Mouse (Mus musculus) hindlimb bud, embryonic 11.5 days (tissue): ENCODE measurements around the gene Osbpl6.

Source experiments
- DNase-seq: peaks from one replicate; pipeline ENCODE4 v3.0.0-alpha.2; 2012; ENCODE audit warnings: low read depth, low spot score; ENCODE audit errors: extremely low spot score

Osbpl6 gene

GRCm38 (mm10) chr2:76418142-76418518 is 11.8 kb downstream of the Osbpl6 start:
- no peak for DNase-seq

- no peak for DNase-seq
Observed at GRCm38 (mm10) chr2:76421411-76421924, 15.2 kb downstream of the Osbpl6 start.

GRCm38 (mm10) chr2:76426816-76427215 is 20.5 kb downstream of the Osbpl6 start:
- no peak for DNase-seq

DNA sequence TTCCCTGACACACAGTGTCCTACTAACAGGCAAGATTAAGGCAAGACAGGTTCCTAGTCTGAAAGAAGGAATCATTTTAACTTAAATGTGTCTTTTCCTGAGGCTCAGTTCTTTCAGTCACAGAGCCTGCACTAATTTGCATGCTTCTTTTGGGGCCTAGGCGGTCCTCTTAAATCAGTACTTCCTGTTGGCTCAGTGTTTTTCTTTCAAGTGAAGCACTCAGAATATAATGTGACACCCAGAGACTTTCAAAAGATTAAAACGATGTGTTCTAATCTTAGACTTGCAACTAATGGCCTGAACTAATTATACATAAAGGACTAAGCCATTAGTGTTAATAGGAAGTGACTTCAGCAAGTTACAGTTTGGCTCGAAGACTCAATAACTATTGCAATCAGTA is 23.0 kb downstream of the Osbpl6 start:
- no peak for DNase-seq

DNA sequence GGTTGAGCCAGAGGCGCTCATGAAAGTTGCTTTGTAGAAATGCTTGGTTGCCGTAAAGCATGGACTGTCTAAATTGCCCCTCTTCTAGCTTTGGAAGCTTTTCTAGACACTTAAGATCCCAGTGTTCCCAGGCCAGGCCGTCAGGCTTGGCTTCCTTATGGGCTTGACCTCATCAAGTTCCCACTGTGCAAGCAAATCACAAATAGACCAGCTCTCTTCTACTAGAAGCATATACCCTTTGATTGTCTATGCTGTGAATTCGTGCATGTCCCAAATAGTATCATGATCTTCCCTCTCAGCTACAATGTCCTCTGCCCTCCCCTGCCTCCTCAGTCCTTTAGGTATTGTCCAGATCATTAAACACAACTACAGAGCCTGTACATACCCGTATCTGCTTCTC is 23.5 kb downstream of the Osbpl6 start:
- DNase-seq, result no peak

DNA sequence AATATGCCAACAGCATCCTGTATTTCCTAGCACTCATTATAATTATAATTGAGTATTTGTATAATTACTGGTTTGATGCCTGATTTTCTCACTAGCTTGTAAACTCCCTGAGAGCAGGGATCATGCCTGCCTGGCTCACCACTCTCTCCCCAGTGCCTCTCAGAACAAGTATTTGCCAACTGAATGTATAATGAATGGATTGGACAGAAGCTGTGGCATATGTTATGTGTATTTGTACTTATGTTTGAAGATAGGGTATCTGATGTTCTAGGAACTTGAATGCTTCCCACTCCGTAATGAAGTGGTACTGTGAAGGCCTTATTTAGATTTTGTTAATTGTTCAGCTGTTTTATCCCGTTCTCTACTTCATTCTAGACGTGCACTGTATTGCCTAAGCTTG is 24.2 kb downstream of the Osbpl6 start:
- DNase-seq, result no peak

GRCm38 (mm10) chr2:76434224-76434623 is 27.9 kb downstream of the Osbpl6 start:
- no peak for DNase-seq

GRCm38 (mm10) chr2:76435667-76436239 is 29.4 kb downstream of the Osbpl6 start:
- no peak for DNase-seq

GRCm38 (mm10) chr2:76437372-76437771 is 31.1 kb downstream of the Osbpl6 start:
- DNase-seq, result no peak

GRCm38 (mm10) chr2:76439540-76439939 is 33.2 kb downstream of the Osbpl6 start:
- DNase-seq, result no peak

DNA sequence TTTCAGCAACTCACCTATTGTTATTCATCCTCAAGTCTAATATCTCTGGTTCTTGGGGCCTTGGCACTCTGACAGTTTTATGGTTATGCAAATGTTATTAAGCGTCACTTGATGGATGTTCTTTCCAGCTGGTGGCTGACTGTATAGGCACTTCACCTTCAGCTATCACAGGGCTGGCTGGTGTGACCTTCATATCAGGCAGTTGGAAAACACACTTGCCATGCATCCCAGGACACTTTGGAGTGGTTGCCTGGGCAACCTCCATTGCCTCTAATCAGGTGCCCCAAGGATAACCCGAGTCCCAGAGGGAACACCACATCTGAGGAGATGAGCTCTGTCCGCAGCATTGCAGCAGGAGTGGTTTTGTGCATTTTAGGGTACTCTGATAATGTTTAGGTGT is 35.8 kb downstream of the Osbpl6 start:
- no peak for DNase-seq

DNA sequence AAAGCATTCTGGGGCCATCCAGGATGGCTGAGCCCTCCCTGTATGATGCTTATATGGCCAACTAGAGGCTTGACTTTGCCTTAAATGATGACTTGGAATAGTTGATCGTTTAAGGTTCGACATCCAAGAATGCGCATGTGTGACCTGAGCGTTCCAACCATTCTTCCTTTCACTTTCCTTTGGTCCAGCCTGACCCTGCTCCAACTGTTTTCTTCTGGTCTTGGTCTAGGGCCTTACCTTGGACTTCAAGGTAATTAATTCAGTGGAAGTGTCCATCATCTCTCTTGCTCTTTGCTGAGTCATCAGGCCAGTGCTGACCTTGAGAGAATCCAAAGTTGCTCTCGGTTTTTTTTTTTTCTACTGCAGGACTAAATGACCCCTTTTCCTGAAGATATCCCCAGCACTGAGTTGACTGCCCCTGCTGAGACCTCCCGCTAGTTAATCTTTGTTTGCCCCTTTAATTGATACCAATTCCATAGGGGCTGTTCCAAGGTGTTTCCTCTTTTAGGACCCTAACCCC is 43.6 kb downstream of the Osbpl6 start:
- no peak for DNase-seq

GRCm38 (mm10) chr2:76466723-76467122 is 60.4 kb downstream of the Osbpl6 start:
- DNase-seq, result no peak

- no peak for DNase-seq
Observed at GRCm38 (mm10) chr2:76468204-76468603, 61.9 kb downstream of the Osbpl6 start.

DNA sequence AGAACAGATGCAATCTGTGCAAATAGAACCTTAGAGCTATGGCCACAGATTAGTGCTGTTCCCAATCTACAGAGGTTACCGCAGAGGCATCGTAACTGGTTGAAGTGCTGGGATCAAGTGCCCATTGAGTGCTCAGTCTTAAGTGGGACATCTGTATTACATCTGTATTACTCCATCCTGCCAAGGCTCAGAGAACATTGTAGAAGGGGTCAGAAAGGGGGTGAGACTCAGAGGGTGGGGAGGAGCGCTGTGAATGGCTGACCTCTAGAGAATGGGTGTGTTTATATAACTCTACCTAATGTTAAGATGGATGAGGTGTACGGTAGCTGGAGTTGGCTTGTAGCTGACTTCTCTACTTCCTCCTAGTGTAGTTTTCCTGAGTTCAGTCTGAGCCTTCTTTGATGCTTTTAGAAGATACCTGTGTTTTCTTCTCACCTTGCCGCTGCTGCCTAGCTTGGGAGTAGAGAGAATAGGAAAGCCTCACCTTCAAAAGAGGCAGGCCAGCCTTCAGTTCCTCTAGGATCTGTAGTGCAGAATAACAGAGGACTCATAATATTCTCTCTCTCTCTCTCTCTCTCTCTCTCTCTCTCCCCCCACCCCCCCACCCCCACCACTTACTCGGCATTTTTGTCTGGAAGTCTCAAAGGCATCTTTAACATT is 62.9 kb downstream of the Osbpl6 start:
- no peak for DNase-seq

GRCm38 (mm10) chr2:76469751-76470099 is 63.4 kb downstream of the Osbpl6 start:
- no peak for DNase-seq

DNA sequence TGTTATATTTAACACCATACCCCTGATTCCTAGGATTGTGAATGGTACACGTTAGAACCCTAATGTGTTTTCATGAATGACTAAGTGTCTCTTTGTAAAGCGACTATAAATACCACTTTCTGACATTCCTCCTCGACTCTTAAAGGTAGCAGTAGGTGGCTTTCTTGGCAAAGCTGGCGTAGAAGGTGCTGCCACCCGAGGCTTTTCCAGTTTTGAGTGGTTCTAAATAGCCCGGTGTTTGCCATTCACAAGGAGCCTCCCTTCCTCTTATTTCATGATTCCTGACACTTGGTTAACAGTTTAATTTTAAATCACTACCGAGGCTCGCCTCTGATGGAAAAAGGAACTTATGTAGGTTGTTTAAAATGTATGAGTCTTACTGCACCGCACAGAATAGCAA is 64.1 kb downstream of the Osbpl6 start:
- DNase-seq, result no peak

DNA sequence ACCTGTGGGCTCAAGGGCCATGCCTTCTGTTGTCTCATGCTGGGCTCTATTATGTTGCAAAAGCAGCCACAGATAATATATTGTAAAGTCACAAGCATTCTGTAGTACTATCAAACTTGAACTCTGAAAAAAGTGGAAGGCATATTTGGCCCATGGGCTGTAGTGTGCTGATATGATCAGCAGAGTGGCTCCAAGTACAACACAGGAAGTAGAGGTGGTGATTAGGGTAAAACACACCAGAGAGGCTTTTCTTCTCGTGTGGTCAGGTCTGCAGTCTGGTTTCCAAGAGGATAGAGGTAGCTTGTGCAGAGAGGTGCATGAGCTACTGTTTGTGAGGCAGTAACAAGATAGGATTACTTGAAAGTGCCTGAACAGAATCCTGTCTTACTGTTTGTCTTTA is 69.5 kb downstream of the Osbpl6 start:
- DNase-seq, result no peak

DNA sequence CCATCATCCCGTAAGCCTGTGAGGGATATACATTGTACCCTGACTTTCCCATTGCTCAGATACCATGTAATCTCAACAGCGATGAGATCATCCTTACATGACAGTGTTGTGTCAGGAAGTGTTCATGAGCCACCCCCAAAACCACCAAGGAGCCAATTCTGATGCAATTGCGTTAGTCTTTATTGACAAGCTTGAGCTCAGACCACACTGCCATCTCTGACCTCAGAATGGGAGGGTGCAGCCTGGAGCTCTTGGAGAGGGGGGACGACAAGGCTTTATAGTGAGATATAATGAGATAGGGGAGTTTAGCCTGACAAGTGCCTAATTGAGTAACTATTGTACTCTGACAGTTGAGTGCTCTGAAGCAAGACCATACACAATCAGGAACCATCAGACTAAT is 82.5 kb downstream of the Osbpl6 start:
- no peak for DNase-seq

GRCm38 (mm10) chr2:76490198-76490597 is 83.9 kb downstream of the Osbpl6 start:
- DNase-seq, result no peak

DNA sequence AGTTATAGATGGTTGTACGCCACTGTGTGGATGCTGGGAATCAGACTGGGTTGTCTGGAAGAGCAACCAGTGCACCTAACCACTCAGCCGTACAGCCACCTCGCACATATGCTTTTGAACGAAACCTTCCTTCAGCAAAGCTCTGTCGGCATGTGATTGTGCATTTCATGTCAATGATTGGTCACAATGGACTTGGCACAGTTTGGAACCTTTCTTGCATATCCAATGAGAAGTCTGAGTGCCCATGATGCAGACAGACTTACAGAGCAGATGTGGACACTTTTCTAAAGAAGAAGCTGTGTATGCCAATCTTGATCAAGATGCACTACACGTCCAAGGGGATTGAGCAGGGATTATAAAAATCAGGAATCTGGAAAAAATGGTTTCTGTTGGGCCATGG is 85.1 kb downstream of the Osbpl6 start:
- DNase-seq, result no peak

DNA sequence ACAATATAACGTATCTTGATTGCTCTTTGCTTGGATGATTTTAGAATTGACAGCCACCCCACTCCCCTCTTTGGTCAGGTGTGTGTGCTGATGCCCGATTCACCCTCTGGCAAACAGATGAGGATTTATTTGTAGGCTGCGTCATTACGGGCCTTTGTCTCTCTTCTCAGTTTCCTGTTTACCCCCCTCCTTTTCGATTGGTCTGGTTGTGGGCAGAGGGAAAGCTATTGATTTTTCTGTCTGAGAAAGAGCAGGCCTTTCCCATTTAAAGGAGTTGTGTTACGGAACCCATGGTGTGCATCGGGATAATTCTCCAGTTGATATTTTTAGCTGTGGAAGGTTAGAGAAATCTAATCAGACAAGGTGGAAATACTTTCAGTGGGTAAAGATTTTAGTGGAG is 85.9 kb downstream of the Osbpl6 start:
- no peak for DNase-seq
